Mouse (Mus musculus): ENCODE data around the gene Flad1.

Flad1 gene

GRCm38 (mm10) chr3:89425876-89426275 is 14.2 kb upstream of the Flad1 start:
- no peak for DNase-seq

GRCm38 (mm10) chr3:89425141-89425525 is 13.5 kb upstream of the Flad1 start:
- DNase-seq: no peak

- DNase-seq: no peak
Observed at GRCm38 (mm10) chr3:89424416-89425140, 12.9 kb upstream of the Flad1 start.

GRCm38 (mm10) chr3:89422556-89423205 is 11.0 kb upstream of the Flad1 start:
- no peak for DNase-seq

GRCm38 (mm10) chr3:89421810-89422473 is 10.3 kb upstream of the Flad1 start:
- peak in 1 of 2 experiments; percentile 26 for DNase-seq

GRCm38 (mm10) chr3:89421002-89421774 is 9.5 kb upstream of the Flad1 start:
- peak; percentile 56 to 73 for DNase-seq

GRCm38 (mm10) chr3:89420421-89420820 is 8.8 kb upstream of the Flad1 start:
- DNase-seq: no peak

- no peak for DNase-seq
Observed at GRCm38 (mm10) chr3:89419981-89420380, 8.3 kb upstream of the Flad1 start.

GRCm38 (mm10) chr3:89419571-89419970 is 7.9 kb upstream of the Flad1 start:
- peak in 1 of 2 experiments; percentile 20 for DNase-seq

GRCm38 (mm10) chr3:89418861-89419250 is 7.2 kb upstream of the Flad1 start:
- peak; percentile 34 to 63 for DNase-seq

- DNase-seq: peak; percentile 82 to 89
Observed at GRCm38 (mm10) chr3:89418170-89418860, 6.6 kb upstream of the Flad1 start, which contains the start of the genes Cks1b and Shc1. Gene Cks1b, minus strand, starts transcription at chr3:89418383. Gene Shc1, plus strand, starts transcription at chr3:89418443.

- DNase-seq: no peak
Observed at GRCm38 (mm10) chr3:89417840-89418169, 6.1 kb upstream of the Flad1 start.

- no peak for DNase-seq
Observed at GRCm38 (mm10) chr3:89417131-89417530, 5.5 kb upstream of the Flad1 start.

GRCm38 (mm10) chr3:89416158-89416557 is 4.5 kb upstream of the Flad1 start:
- DNase-seq: no peak

GRCm38 (mm10) chr3:89410864-89411263 is 806 bp downstream of the Flad1 start:
- no peak for DNase-seq

GRCm38 (mm10) chr3:89409701-89410100 is 2.0 kb downstream of the Flad1 start:
- no peak for DNase-seq

- DNase-seq: no peak
Observed at GRCm38 (mm10) chr3:89408448-89408847, 3.2 kb downstream of the Flad1 start.

- DNase-seq: no peak
Observed at GRCm38 (mm10) chr3:89406887-89407286, 4.8 kb downstream of the Flad1 start.

- no peak for DNase-seq
Observed at GRCm38 (mm10) chr3:89402693-89403092, 9.0 kb downstream of the Flad1 start, which contains the start of gene Lenep. Gene Lenep, minus strand, starts transcription at chr3:89402793.

- DNase-seq: no peak
Observed at GRCm38 (mm10) chr3:89401329-89401728, 10.3 kb downstream of the Flad1 start.

GRCm38 (mm10) chr3:89396654-89397005 is 15.0 kb downstream of the Flad1 start:
- no peak for DNase-seq
